Mouse (Mus musculus) heart, postnatal 0 days (tissue): ENCODE measurements at regions not wholly inside any gene's neighbourhood (a gene's known extent, or its start where the extent isn't known, plus 50 kb on each side); places are given as distances from the start of the nearest gene placed in this dataset.

Source experiments
- ATAC-seq: fragments of 200-750 bp; cut with Nextera tagmentation; 2 replicates; pipeline ENCODE4 v1.8.0; 2017; ENCODE audit warnings: low read depth, moderate number of reproducible peaks, moderate library complexity; ENCODE audit not compliant: insufficient read depth
- DNase-seq: peaks from one replicate; pipeline ENCODE4 v3.0.0-alpha.2; 2016; ENCODE audit warnings: low spot score
- H3K27ac ChIP-seq: fragments of 300-500 bp; sonication (generic); 2 replicates; pipeline ENCODE4 v1.5.1; 2014; ENCODE audit warnings: low read depth, mild to moderate bottlenecking
- H3K27me3 ChIP-seq: fragments of 300-500 bp; sonication (generic); 2 replicates; pipeline ENCODE4 v1.6.1; 2014; ENCODE audit warnings: low read length, mixed read lengths; ENCODE audit not compliant: control insufficient read depth, insufficient read depth
- H3K36me3 ChIP-seq: fragments of 300-500 bp; sonication (generic); replicated peaks from 2 replicates; pipeline ENCODE4 v1.6.1; 2014; ENCODE audit warnings: low read length, mixed read lengths; ENCODE audit not compliant: control insufficient read depth, insufficient read depth
- H3K4me1 ChIP-seq: fragments of 300-500 bp; sonication (generic); 2 replicates; pipeline ENCODE4 v1.6.1; 2014; ENCODE audit warnings: antibody characterized with exemption; ENCODE audit not compliant: control insufficient read depth, insufficient read depth
- H3K4me2 ChIP-seq: fragments of 300-500 bp; sonication (generic); 2 replicates; pipeline ENCODE4 v1.6.1; 2014; ENCODE audit warnings: low read depth, mild to moderate bottlenecking, low read length, moderate library complexity
- H3K4me3 ChIP-seq: fragments of 300-500 bp; sonication (generic); 2 replicates; pipeline ENCODE4 v1.5.1; 2014; ENCODE audit warnings: low read depth, low read length
- H3K9ac ChIP-seq: fragments of 300-500 bp; sonication (generic); replicated peaks from 2 replicates; pipeline ENCODE4 v1.6.1; 2014; ENCODE audit warnings: low read depth, low read length, mixed read lengths
- H3K9me3 ChIP-seq: fragments of 300-500 bp; sonication (generic); replicated peaks from 2 replicates; pipeline ENCODE4 v1.6.1; 2016; ENCODE audit warnings: low read length; ENCODE audit not compliant: control insufficient read depth
- CTCF ChIP-seq: IDR thresholded peaks from 2 replicates; pipeline ENCODE4 v1.5.1; 2016; ENCODE audit warnings: antibody characterized with exemption, control low read depth, low read depth
- EP300 ChIP-seq: IDR thresholded peaks from 2 replicates; pipeline ENCODE4 v1.6.1; 2016; ENCODE audit warnings: antibody characterized with exemption, low read depth
- WGBS: fragments of 180-500 bp; shearing (Covaris S2); extraction: QIAGEN DNeasy Blood & Tissue Kit; methylation state at CpG from one replicate; pipeline ENCODE4 v1.1.7; 2014; 5-methylcytosine and 5-hydroxymethylcytosine counted together

DNA sequence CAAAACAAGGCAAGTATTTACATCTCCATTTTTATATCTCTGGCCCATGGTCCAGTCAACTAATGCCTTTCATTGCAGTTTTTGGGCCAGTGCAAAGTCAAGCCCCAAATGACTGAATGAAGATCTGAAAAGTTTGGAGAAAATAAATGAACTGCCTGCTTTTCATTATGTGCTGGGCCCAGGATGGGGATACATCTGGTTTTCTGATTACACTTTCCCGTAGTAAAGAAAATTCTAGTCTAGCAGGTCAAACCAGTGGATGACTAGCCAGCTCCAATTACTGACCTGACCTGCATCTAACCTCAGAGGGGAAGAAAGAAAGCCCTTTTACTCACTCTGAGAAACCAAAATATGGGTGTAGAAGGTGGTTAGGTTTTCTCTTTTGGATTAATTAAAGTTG lies 404.7 kb downstream of the Efnb2 start:
- Histone ChIP-seq H3K9ac (no peak overlapping the region), H3K27me3 (no peaks in the 10 kb centered on the region), H3K4me2 (no peak overlapping the region), H3K4me1 (no peaks in the 10 kb centered on the region), H3K36me3 (no peaks in the 10 kb centered on the region), H3K9me3 (no peaks in the 10 kb centered on the region), H3K4me3 (no peak overlapping the region), H3K27ac (no peak overlapping the region)
- TF ChIP-seq CTCF = no peak
- TF ChIP-seq EP300 = no peak
- 81% methylated on average over 1 of the region's 1 CpGs for WGBS
- DNase-seq = no peak
- ATAC-seq = no peak

DNA sequence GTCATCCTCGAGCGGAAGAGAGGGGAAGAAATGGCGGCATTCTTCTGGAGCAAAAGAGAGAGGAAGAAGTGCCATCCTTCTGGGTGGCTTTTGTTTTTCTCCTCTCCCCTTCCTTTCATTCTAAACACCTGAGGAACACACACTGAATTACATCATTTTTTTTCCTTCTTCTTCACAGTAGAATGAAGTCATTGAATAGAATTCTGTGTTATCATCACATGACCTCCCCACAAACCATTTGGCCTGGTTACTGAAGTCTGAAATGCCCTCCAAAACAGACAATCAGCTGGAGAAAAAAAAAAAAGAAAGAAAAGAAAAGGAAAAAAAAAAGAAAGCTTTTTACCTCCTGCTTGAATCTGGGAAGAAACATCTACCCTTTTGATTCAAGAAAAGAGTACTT lies 406.6 kb downstream of the Efnb2 start:
- Histone ChIP-seq H3K4me2 (no peak overlapping the region), H3K9ac (no peak overlapping the region), H3K9me3 (no peaks in the 10 kb centered on the region), H3K4me3 (no peak overlapping the region), H3K27ac (no peak overlapping the region), H3K27me3 (no peaks in the 10 kb centered on the region), H3K36me3 (no peaks in the 10 kb centered on the region), H3K4me1 (no peaks in the 10 kb centered on the region)
- ATAC-seq (no peak), DNase-seq (no peak)
- WGBS = 82% methylated on average over 3 of the region's 3 CpGs
- no peak for TF ChIP-seq EP300
- no peak for TF ChIP-seq CTCF

DNA sequence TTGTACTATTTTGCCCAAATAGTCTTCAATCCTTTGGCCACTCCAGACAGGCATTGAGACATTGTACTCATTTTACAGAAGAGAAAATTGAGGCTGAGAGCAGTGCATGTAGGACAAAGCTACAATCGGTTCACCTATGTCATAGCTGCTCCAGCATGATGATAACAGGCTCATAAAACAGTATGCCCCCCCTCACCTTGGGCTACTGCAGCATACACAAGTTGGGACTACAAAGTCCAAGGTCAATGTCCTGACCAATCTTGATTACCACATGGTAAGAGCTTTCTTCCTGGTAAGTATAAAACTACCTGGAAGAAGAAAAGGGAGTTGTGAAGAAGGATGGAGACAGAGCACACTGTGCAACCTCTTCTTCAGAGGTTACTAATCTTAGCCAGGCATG lies 416.4 kb downstream of the Efnb2 start:
- no peaks in the 10 kb centered on the region for H3K27me3 ChIP-seq
- H3K36me3 ChIP-seq = no peaks in the 10 kb centered on the region
- no peaks in the 10 kb centered on the region for H3K4me1 ChIP-seq
- no peak overlapping the region for H3K27ac ChIP-seq
- ATAC-seq (no peak), DNase-seq (no peak)
- no peak overlapping the region for H3K4me3 ChIP-seq
- 86% methylated on average over 1 of the region's 1 CpGs for WGBS
- no peak overlapping the region for H3K9ac ChIP-seq
- no peak for TF ChIP-seq CTCF
- no peak for TF ChIP-seq EP300
- no peak overlapping the region for H3K4me2 ChIP-seq
- H3K9me3 ChIP-seq = no peaks in the 10 kb centered on the region

DNA sequence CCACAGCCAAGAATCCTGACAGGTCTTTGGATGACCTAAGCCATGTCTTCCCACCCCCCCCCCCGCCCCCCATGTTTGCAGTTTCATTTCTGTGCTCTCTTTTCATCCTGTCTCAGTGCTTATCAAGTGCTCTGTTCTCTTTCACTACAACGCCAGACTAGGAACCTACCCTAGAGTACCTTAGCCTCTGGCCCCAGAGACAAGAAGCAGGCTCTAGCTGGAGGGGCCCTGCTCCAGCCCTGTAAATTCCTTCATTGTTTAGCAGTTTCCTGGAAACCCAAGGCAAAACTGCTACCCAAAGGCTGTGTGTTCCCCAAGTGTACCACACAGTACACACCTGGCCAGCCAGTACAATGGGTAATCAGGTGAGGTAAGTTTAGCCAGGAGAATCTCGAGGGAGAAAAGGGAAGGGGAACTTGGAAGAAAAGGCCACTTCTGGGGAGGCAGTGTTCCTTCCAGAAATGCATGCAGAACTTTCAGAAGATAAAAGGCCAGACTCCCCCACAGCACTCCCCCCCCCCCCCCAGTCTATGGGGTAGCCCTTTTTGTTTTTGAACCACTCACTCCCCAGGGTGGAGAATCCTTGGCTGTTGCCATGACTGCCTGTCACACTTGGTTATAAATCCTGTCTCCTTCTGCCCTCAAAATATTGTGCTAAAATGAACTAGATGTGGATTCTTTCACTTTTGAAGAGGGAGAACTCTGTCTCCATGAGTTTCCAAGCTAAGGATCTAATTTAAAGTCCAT lies 419.1 kb downstream of the Efnb2 start:
- Histone ChIP-seq H3K4me2 (no peak overlapping the region), H3K9me3 (no peaks in the 10 kb centered on the region), H3K9ac (no peak overlapping the region), H3K36me3 (no peaks in the 10 kb centered on the region), H3K27ac (no peak overlapping the region), H3K4me3 (no peak overlapping the region), H3K4me1 (no peaks in the 10 kb centered on the region), H3K27me3 (no peaks in the 10 kb centered on the region)
- TF ChIP-seq EP300 (no peak), CTCF (no peak)
- WGBS = 31% methylated on average over 3 of the region's 3 CpGs
- ATAC-seq (no peak), DNase-seq (no peak)

DNA sequence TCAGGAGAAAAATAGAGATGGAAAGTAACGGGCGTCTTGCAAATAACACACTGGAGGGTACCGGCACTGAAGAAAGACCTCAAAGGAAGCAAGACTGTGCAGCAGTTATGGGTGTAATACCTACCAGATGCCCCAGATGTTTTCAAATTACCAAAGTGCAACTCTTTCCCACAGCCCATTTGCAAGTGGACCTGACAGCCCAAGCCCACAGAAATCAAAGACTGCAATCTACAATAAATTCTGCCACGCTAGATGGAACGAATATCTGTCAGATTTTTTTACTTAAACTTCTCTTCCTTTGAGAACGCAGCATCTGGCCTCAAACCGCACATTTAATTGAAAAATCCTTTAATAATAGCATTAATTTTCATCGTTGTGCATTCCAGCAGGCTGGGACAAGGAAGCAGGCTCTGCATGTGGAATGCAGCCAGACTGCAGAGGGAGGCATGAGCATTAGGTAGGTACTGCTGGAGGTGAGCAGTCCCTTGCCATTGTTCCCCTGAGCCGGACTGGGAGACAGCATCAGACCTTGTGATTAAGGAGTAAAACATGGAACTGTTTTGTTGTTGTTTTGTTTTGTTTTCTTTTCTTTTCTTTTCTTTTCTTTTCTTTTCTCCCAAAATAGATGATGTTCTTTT lies 419.9 kb downstream of the Efnb2 start:
- no peak for ATAC-seq
- 81% methylated on average over 9 of the region's 9 CpGs for WGBS
- Histone ChIP-seq H3K9ac (no peak overlapping the region), H3K9me3 (no peaks in the 10 kb centered on the region), H3K27ac (no peak overlapping the region), H3K4me1 (no peaks in the 10 kb centered on the region), H3K4me3 (no peak overlapping the region), H3K36me3 (no peaks in the 10 kb centered on the region), H3K27me3 (no peaks in the 10 kb centered on the region), H3K4me2 (no peak overlapping the region)
- DNase-seq = no peak
- no peak for TF ChIP-seq CTCF
- TF ChIP-seq EP300 = no peak
